Mouse (Mus musculus): ENCODE data around the gene Utp14b.

Utp14b gene

GRCm38 (mm10) chr1:78684128-78684527 is 26.3 kb downstream of the Utp14b start:
- DNase-seq (ENCODE audit: extremely low read depth, insufficient read length, low spot score), result no peak

- no peak for DNase-seq (ENCODE audit: extremely low read depth, insufficient read length, low spot score)
Measured at GRCm38 (mm10) chr1:78686872-78687271, 29.0 kb downstream of the Utp14b start.

- no peak for DNase-seq (ENCODE audit: extremely low read depth, insufficient read length, low spot score)
Measured at GRCm38 (mm10) chr1:78688149-78688548, 30.3 kb downstream of the Utp14b start.

GRCm38 (mm10) chr1:78694503-78695258 is 36.8 kb downstream of the Utp14b start:
- DNase-seq (ENCODE audit: extremely low read depth, insufficient read length, low spot score), result no peak

GRCm38 (mm10) chr1:78696305-78696704 is 38.5 kb downstream of the Utp14b start:
- DNase-seq (ENCODE audit: extremely low read depth, insufficient read length, low spot score), result no peak

- DNase-seq (ENCODE audit: extremely low read depth, insufficient read length, low spot score), result no peak
Measured at GRCm38 (mm10) chr1:78696903-78697302, 39.1 kb downstream of the Utp14b start.

GRCm38 (mm10) chr1:78698138-78698537 is 40.3 kb downstream of the Utp14b start:
- no peak for DNase-seq (ENCODE audit: extremely low read depth, insufficient read length, low spot score)

GRCm38 (mm10) chr1:78701740-78702139 is 43.9 kb downstream of the Utp14b start:
- peak; percentile 55 for DNase-seq (ENCODE audit: extremely low read depth, insufficient read length, low spot score)

GRCm38 (mm10) chr1:78702282-78702963 is 44.6 kb downstream of the Utp14b start:
- DNase-seq (ENCODE audit: extremely low read depth, insufficient read length, low spot score), result no peak

GRCm38 (mm10) chr1:78702964-78703285 is 45.1 kb downstream of the Utp14b start:
- DNase-seq (ENCODE audit: extremely low read depth, insufficient read length, low spot score), result no peak

- DNase-seq (ENCODE audit: extremely low read depth, insufficient read length, low spot score), result no peak
Measured at GRCm38 (mm10) chr1:78706338-78706737, 48.5 kb downstream of the Utp14b start.

- no peak for DNase-seq (ENCODE audit: extremely low read depth, insufficient read length, low spot score)
Measured at GRCm38 (mm10) chr1:78707280-78707679, 49.4 kb downstream of the Utp14b start.

- no peak for DNase-seq (ENCODE audit: extremely low read depth, insufficient read length, low spot score)
Measured at GRCm38 (mm10) chr1:78710026-78710425, 52.2 kb downstream of the Utp14b start.

GRCm38 (mm10) chr1:78710613-78711329 is 52.9 kb downstream of the Utp14b start:
- DNase-seq (ENCODE audit: extremely low read depth, insufficient read length, low spot score), result no peak
